Mouse (Mus musculus) c-Kit-positive CD71-positive TER-119-negative erythroid progenitor cells, embryonic 14.5 days (primary cell): ENCODE measurements around the gene Pgrmc1.
"Not testable (repeated sequence)": the region's sequence is repeated elsewhere in the genome, so short reads cannot be mapped to it uniquely, and the experiment has no call there.

Experiments
- DNase-seq: peaks from one replicate; pipeline ENCODE4 v3.0.0-alpha.2; 2013; ENCODE audit warnings: low read depth

Pgrmc1 gene

DNA sequence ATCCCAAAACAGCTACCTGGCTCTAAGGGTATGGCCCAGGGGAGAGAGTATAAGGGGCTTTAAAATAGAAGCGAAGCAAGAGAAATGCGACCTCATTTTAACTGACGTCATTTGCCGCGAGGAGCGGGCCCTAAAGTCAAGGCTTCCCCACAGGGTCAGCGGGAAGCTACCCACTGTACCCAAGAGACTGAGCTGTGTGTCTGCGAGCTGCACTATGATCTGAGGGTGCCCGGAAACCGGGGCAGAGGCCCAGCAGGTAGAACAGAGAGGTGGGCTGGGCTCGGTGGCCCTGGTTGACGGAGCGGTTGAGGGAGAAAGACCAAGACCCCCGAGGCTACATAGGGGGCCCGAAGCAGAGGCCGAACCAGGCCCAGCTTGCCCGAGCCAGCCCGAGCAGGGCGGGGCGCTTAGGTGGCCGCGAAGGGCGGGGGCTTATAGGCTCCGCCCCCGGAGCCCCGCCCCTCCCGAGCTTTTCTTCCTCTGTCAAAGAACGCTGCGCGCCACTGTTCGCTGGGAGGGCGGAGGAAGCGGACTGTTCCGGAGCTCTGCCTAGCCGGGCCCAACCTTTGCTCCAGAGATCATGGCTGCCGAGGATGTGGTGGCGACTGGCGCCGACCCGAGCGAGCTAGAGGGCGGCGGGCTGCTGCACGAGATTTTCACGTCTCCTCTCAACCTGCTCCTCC, at the start of gene Pgrmc1:
Pgrmc1 (plus strand) TSS at position 500 of the 683 bp plus-strand sequence.
- DNase-seq, result peak; percentile 62

GRCm38 (mm10) chrX:36548798-36549197, 49.2 kb upstream of the Pgrmc1 start:
- DNase-seq, result no peak

GRCm38 (mm10) chrX:36550906-36551305, 47.1 kb upstream of the Pgrmc1 start:
- DNase-seq, result no peak

GRCm38 (mm10) chrX:36551351-36551750, 46.7 kb upstream of the Pgrmc1 start:
- no peak for DNase-seq

GRCm38 (mm10) chrX:36552055-36552587, 45.9 kb upstream of the Pgrmc1 start:
- no peak for DNase-seq

GRCm38 (mm10) chrX:36552715-36553114, 45.3 kb upstream of the Pgrmc1 start:
- no peak for DNase-seq

DNA sequence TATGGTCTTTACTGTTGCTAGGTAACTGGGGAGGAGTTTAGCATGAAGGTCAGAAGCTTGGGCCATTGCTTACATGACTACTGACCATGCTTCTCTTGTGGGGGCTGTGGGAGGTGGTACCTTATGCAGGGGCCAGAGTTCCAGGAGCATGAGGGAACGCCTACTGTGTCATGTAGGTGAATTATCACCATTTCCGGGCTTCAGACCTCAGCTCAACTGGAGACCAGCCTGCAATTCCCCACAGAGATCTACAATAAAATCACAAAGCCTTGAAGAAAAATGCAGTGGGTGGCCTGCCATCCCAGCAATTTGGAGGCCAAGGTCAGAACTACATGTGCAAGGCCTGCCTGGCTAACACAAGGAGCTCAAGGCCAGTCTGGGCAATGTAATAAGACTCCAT, 42.8 kb upstream of the Pgrmc1 start:
- not testable (repeated sequence) for DNase-seq

DNA sequence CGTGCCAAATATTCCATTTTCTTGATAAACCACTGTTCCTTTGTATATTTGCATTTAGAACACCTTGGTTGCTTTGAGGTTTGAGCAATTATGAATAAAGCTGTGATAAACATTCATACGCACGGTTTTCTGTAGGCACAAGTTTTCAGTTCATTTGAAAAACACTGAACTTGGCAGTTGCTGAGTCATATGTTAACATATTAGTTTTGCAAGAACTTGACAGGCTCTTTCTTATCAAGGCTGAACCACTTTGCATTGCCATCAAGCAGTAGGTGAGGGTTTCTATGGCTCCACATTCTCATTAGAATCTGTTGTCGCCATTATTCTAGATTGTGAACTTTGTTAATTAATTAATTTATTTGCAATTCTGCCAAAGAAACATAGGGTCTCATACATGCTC, 37.8 kb upstream of the Pgrmc1 start:
- DNase-seq, result no peak

DNA sequence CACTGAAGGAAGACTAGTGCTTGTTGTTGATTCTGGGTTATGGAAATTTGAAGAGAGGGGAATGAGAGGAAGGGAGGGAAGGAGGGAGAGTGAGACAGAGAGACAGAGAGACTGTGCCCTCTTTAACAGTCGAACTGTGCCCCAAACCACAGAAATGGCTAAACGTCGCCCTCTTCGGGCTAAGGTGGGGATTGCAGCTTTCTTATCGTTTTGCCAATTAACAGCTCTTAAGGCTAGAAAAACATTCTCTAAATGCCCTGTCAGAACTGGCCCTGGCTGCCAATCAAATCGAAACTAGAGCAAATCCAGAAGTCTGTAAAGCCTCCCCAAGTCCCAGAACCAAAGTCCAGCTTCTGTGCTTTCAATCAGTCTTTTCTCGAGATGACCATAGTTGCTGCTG, 36.4 kb upstream of the Pgrmc1 start:
- peak; percentile 54 for DNase-seq

DNA sequence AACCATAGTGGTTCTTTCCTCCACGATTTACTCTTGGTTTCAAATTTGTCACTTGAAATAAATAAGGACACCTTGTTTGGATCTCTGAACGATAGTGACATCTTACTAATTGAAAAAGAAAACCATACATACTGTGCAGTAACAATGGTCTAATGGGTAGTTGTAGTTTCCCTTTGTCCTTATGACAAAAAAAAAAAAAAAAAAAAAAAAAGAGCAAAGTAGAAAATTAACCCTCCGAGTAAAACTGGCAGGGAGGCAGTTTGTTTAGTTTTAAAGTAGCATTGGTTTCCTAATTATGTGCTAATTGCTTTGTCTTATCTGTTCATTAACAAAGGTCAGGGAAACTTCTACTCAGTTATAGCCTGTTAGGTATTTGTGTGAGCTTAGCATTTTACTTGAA, 35.9 kb upstream of the Pgrmc1 start:
- no peak for DNase-seq

DNA sequence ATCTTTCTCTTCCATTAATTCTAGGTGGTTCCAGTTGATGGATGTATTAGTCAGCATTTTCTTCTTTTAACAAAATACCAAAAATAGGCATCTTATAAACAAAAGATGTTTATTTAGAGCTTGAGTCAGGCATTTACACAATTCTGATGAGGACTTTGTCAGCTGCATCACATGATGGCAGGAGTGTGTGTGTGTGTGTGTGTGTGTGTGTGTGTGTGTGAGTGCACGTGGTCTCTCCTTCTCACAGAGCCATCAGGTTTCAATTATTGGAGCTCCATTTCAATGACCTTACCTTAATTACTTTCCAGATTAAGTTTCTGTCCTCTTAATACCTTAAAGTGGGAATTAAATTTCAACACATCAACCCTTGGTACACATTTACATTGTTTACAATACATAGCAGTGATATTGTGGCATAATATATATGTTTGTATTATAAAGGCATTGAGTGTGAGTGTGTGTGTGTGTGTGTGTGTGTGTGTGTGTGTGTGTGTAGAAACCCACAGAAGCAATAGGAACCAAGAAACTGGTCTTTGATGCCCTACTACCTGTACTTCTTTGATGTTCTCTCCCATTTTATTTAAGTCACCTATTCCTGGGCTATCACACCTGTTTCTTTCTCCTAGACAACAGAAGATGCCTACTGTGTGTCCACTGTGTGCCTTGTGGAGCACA, 11.2 kb upstream of the Pgrmc1 start:
- DNase-seq, result no peak

DNA sequence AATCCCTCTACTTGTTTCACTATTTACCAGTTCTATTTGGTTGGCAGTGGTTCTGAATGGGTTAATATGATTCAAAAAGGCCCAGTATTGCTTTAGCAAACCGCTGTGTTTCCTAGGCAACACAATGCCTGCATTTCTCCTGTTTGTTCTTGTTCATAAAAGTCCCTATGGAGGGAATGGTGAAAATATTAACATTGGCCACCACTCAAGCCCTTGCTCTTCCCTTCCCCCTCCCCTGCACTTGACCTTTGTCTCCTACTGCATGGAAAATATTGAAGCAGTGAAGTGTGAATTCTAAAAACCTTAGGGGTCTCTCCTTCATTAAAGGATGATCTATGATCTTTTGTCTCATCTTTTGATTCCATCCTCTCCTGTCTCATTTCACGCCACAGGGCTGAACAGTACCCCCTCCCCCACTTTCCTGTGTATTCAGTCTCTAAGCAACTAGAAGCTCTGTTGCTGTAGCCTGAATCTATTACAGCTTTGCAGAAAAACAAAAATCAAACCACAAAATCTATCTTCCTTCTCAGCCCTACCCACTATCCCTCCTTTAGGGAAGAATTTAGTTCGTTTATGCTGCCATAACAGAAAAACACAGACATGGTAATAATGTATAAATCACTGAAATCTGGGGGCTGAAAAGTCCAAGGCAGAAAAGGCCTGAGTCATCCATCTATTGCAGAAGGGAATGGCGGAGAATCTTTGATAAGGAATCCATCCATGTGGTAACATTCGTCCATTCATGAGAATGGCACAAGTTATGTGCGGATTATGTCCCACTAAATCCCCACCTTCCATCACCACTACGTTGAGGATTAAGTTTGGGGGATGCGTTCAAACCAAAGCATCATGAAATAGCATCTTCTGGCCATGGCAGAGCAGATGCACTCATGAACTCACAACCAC, 10.4 kb upstream of the Pgrmc1 start:
- no peak for DNase-seq

GRCm38 (mm10) chrX:36590266-36590665, 7.7 kb upstream of the Pgrmc1 start:
- no peak for DNase-seq

DNA sequence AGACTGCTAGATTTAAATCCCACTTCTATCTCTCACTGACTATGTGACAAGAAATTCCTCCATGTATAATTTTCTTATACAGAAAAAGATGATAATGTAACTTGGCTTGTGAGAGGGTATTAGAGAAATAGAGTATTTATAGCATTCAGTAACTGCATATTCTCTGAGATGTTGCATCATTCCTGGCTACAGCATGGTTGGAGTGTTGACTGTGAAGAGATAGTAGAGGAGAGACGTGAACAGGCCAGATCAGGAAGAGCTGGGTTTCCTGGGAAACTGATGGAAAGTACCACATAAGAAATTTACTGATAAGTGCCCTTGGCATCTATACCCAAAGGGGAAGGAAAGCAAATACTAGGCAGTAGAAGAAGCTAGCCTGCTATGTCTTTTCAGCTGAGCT, 6.9 kb upstream of the Pgrmc1 start:
- no peak for DNase-seq

- DNase-seq, result no peak
Observed at GRCm38 (mm10) chrX:36591539-36591938, 6.5 kb upstream of the Pgrmc1 start.

- DNase-seq, result no peak
Observed at GRCm38 (mm10) chrX:36595247-36595646, 2.8 kb upstream of the Pgrmc1 start.

GRCm38 (mm10) chrX:36596483-36597120, 1.4 kb upstream of the Pgrmc1 start:
- not testable (repeated sequence) for DNase-seq

DNA sequence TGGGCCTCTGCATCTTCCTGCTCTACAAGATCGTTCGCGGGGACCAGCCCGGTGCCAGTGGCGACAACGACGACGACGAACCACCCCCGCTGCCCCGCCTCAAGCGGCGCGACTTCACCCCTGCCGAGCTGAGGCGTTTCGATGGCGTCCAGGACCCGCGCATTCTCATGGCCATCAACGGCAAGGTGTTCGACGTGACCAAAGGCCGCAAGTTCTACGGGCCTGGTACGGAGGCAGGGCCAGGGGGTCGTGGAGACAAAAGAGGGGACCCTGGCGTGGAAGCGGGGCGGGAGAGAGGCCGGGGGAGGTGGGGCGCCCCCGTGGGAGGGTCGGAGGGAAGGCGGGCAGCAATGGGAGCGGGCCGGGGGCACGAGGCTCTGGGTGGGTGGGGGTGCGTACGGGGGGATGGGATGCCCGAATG, 394 bp downstream of the Pgrmc1 start:
- no peak for DNase-seq

GRCm38 (mm10) chrX:36598861-36599344, 897 bp downstream of the Pgrmc1 start:
- DNase-seq, result no peak

- no peak for DNase-seq
Observed at GRCm38 (mm10) chrX:36599656-36600055, 1.6 kb downstream of the Pgrmc1 start.

- DNase-seq, result no peak
Observed at GRCm38 (mm10) chrX:36600066-36600465, 2.1 kb downstream of the Pgrmc1 start.

GRCm38 (mm10) chrX:36602926-36603325, 4.9 kb downstream of the Pgrmc1 start:
- no peak for DNase-seq
